Mouse (Mus musculus) layer of hippocampus, postnatal 36 days (tissue): ENCODE results near the gene Maml2. TPM values are rescaled to one million over a fixed set of nuclear protein-coding genes. Genes with fewer than 3 reads are reported as not detected.
A peak's percentile ranks its signal among the peaks of the same experiment; 100 is the strongest.

Source experiments
- DNase-seq, 2 experiments: peaks; one replicate each; pipeline ENCODE4 v3.0.0; 2022
- total RNA-seq, 2 experiments: library from RNA; stranded (reverse); gene quantifications; 2 replicates each; pipeline ENCODE4 v1.2.3; 2021

Maml2 gene
- total RNA-seq, 2 experiments from 2014 or later: 21.2 to 28.9 TPM

- DNase-seq: no peak
These were observed 197.8 kb downstream of the Maml2 start for GRCm38 (mm10) chr9:13495530-13495929.

GRCm38 (mm10) chr9:13497016-13497415 is 199.3 kb downstream of the Maml2 start:
- no peak for DNase-seq

- no peak for DNase-seq
These were observed 200.1 kb downstream of the Maml2 start for GRCm38 (mm10) chr9:13497690-13498333.

GRCm38 (mm10) chr9:13500045-13500444 is 202.3 kb downstream of the Maml2 start:
- DNase-seq: no peak

- DNase-seq: no peak
These were observed 207.3 kb downstream of the Maml2 start for GRCm38 (mm10) chr9:13505024-13505423.

- no peak for DNase-seq
These were observed 209.4 kb downstream of the Maml2 start for GRCm38 (mm10) chr9:13506956-13507821.

- DNase-seq: no peak
These were observed 210.0 kb downstream of the Maml2 start for GRCm38 (mm10) chr9:13507822-13508188.

GRCm38 (mm10) chr9:13509751-13510150 is 212.0 kb downstream of the Maml2 start:
- DNase-seq: no peak

- peak; percentile 21 to 54 for DNase-seq
These were observed 213.0 kb downstream of the Maml2 start for GRCm38 (mm10) chr9:13510621-13511369.

GRCm38 (mm10) chr9:13513135-13513534 is 215.4 kb downstream of the Maml2 start:
- DNase-seq: no peak

- no peak for DNase-seq
These were observed 216.7 kb downstream of the Maml2 start for GRCm38 (mm10) chr9:13514435-13514834.

- no peak for DNase-seq
These were observed 218.2 kb downstream of the Maml2 start for GRCm38 (mm10) chr9:13515976-13516375.

GRCm38 (mm10) chr9:13518031-13518430 is 220.3 kb downstream of the Maml2 start:
- DNase-seq: no peak

GRCm38 (mm10) chr9:13518441-13518971 is 220.7 kb downstream of the Maml2 start:
- no peak for DNase-seq

- no peak for DNase-seq
These were observed 224.5 kb downstream of the Maml2 start for GRCm38 (mm10) chr9:13522061-13522820.

GRCm38 (mm10) chr9:13523046-13523445 is 225.3 kb downstream of the Maml2 start:
- DNase-seq: no peak

GRCm38 (mm10) chr9:13525075-13525474 is 227.3 kb downstream of the Maml2 start:
- DNase-seq: no peak

GRCm38 (mm10) chr9:13525561-13526255 is 228.0 kb downstream of the Maml2 start:
- DNase-seq: no peak

- no peak for DNase-seq
These were observed 232.8 kb downstream of the Maml2 start for GRCm38 (mm10) chr9:13530575-13530974.

GRCm38 (mm10) chr9:13533076-13533707 is 235.4 kb downstream of the Maml2 start:
- DNase-seq: no peak

GRCm38 (mm10) chr9:13535803-13536202 is 238.0 kb downstream of the Maml2 start:
- DNase-seq: no peak
